Mouse (Mus musculus) cerebellum, adult 2 months (tissue): ENCODE data around the gene Notch1.

Source experiments
- CTCF ChIP-seq: fragments of 200-500 bp; IDR thresholded peaks from 2 replicates; pipeline ENCODE4 v1.5.1; 2011; ENCODE audit warnings: low read depth, mild to moderate bottlenecking, control low read depth, low read length, moderate library complexity, borderline replicate concordance; ENCODE audit not compliant: insufficient read depth
- POLR2A ChIP-seq: fragments of 200-500 bp; IDR thresholded peaks from 2 replicates; pipeline ENCODE4 v1.6.1; 2011; ENCODE audit warnings: low read length, control low read depth, borderline replicate concordance; ENCODE audit not compliant: insufficient read depth

DNA sequence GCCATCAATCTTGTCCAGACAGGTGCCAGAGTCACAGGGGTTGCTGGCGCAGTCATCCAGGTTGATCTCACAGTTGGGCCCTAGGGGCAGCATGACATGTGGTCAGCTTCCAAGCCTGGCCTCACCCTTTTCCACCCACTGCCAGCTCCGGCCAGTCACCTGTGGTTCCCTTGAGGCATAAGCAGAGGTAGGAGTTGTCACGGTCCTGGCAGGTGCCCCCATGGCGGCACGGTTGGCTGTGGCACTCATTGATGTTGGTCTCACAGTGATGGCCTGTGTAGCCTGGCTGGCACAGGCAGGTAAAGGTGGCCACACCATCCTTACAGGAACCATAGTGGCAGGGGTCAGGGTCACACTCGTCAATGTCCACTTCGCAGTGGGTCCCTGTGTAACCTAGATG, 38.6 kb downstream of the Notch1 start:
- TF ChIP-seq POLR2A = no peak
- TF ChIP-seq CTCF = no peak
